Mouse (Mus musculus): ENCODE measurements around the gene Yaf2.

DNA sequence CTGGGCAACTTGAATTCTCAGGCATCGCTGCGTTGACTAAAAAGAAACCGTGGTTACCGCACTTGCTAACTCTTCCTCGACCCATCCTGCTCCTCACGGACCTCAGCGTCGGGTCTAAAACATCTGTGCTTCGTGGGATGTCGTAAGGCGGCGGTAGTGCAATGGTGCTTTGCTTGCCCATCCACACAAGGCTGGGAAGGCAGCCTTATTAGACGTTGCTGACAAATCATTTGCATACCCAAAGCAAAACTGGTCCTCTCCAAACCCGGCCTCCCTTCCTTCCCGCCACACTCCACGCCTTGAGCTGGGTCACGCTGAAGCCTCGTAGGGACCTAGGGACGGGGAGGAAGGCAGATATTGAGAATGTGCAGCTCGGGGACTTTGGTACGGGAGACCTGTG lies 61.1 kb downstream of the Yaf2 start:
- TF ChIP-seq CTCF (IDR thresholded peaks at IDR 0.05; ENCODE audit: control insufficient read depth, insufficient read depth, low read length) = no peak
- TF ChIP-seq POLR2A (IDR thresholded peaks at IDR 0.05; ENCODE audit: borderline replicate concordance, control insufficient read depth, low read depth, low read length) = no peak; the same call in 1 of the 2 replicates
